Mouse (Mus musculus): ENCODE results near the gene Utp4.

DNA sequence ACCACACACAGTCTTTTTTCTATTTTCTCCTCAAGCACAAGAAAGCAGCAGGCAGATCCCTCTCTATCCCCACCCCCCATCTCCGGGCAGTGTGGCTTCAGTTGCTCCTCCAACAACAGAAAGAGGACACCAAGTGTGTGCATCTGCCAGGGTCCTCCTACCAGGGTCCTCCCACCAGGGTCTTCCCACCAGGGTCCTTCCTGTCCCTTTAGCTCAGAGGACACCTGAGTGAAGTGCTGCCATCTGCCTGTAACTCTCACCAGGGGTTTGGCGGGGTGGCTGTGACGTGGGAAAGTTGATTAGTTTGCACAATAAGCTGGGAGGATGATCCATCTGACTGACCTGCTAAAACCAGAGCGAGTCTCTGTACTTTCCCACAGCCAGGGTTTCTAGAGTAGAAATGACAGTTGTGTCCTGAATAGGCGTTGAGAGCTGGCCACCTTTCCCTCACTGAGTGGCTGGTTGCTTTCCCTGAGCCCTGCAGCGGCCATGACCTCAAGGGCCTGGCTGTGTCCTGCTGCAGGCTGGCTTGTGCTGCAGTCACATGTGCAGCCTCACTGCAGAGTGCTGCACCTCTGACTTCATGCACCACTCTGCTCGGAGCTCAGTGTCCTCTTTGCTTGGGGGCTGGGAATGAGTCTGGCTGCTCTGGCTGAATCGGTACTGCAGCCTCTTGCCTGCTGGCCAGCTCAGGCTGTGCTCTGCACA, 38.7 kb upstream of the Utp4 start:
- TF ChIP-seq CHD2 (IDR thresholded peaks at IDR 0.05; ENCODE audit: low read depth, low read length) = no peak
- TF ChIP-seq MAFK (IDR thresholded peaks at IDR 0.05; ENCODE audit: insufficient read depth, low read depth, low read length) = no peak

Data from ES-E14 (cell line).